Mouse (Mus musculus): ENCODE measurements around the gene Frmd4a.

GRCm38 (mm10) chr2:4629470-4629869 lies 612.0 kb downstream of the Frmd4a start:
- TF ChIP-seq GATA1 (IDR thresholded peaks at IDR 0.05; ENCODE audit: borderline replicate concordance, low read length), result no peak
- no peak for TF ChIP-seq FLI1 (IDR thresholded peaks at IDR 0.05; ENCODE audit: low read length)
